Mouse (Mus musculus): ENCODE results near the gene Col1a2. TPM values are rescaled to one million over a fixed set of nuclear protein-coding genes. Genes with fewer than 3 reads are reported as not detected.
A peak's percentile ranks its signal among the peaks of the same experiment; 100 is the strongest.

The Col1a2 gene
- polyA plus RNA-seq, 1 experiment = 55.7 TPM

DNA sequence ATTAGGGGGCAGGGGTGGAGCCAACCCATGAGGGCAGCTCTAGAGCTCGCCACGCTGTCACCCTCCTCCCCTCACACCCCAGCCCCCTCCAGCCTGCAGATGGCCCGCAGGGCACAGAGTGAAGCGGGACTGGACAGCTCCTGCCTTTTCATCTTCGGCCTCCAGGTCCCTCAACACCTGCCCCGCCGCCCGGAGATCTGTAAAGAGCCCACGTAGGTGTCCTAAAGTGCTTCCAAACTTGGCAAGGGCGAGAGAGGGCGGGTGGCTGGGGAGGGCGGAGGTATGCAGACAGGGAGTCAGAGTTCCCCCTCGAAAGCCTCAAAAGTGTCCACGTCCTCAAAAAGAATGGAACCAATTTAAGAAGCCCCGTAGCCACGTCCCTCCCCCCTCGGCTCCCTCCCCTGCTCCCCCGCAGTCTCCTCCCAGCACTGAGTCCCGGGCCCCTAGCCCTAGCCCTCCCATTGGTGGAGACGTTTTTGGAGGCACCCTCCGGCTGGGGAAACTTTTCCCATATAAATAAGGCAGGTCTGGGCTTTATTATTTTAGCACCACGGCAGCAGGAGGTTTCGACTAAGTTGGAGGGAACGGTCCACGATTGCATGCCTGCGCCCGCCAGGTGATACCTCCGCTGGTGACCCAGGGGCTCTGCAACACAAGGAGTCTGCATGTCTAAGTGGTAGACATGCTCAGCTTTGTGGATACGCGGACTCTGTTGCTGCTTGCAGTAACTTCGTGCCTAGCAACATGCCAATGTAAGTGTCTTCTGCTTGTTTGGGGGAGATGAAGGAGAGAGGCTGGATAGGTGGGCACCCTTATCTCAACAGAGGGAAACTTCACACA lies 764 bp downstream of the Col1a2 start:
- peak overlapping the region; percentile 64 for H3K4me3 ChIP-seq (ENCODE audit: insufficient read depth, low read depth, low read length)
- H3K27ac ChIP-seq (replicated peaks; ENCODE audit: low read depth, low read length) = peak overlapping the region; percentile 51
- 0 out of 2 replicates have a peak, but pooled peaks cover 2% of the 10 kb centered on the region for H3K4me1 ChIP-seq (ENCODE audit: control insufficient read depth, insufficient read depth, insufficient read length, low read length)

DNA sequence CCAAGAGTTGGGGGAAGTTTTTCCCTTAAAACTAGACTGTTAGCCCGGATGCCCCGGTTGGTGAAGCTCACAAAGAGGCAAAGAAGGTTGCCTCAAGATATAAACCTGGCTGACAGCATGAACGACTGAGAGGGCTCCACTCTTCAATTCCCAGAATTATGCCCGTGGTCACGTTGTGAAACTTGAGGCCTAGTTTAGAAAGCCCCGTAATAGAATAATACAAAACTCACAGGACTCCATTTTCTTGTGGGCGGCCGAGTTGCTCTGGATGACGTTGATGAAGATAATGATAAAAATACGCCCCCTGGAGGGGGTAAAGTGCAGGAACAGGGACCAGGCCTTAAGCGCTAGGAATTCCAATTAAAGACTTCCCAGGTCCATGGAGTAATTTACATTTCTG lies 1.5 kb downstream of the Col1a2 start:
- Histone ChIP-seq H3K4me1 (ENCODE audit: control insufficient read depth, insufficient read depth, insufficient read length, low read length) (0 out of 2 replicates have a peak, but pooled peaks cover 2% of the 10 kb centered on the region), H3K27ac (replicated peaks; ENCODE audit: low read depth, low read length) (no peak overlapping the region), H3K4me3 (ENCODE audit: insufficient read depth, low read depth, low read length) (peak overlapping the region; percentile 64)

DNA sequence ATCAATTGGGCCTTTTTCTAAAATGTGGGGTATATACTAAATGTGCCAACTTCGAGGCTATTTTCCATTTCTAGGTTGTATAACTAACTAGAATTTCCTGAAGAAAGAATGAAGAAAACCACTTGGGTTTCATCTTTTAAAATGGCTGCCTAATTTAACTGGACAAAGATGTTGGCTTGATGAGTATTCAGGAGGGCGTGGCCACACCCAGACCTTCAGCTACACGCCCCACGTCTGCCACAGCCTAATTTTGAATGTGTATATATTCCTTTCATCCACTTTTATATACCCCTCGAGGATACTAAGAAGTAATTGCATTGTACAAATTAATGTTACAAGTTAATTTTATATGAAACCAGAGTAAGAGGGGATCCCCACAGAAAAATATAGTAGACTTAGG lies 2.2 kb downstream of the Col1a2 start:
- Histone ChIP-seq H3K4me1 (ENCODE audit: control insufficient read depth, insufficient read depth, insufficient read length, low read length) (0 out of 2 replicates have a peak, but pooled peaks cover 2% of the 10 kb centered on the region), H3K27ac (replicated peaks; ENCODE audit: low read depth, low read length) (no peak overlapping the region), H3K4me3 (ENCODE audit: insufficient read depth, low read depth, low read length) (peak overlapping the region; percentile 18; the same call in 1 of the 2 replicates)

DNA sequence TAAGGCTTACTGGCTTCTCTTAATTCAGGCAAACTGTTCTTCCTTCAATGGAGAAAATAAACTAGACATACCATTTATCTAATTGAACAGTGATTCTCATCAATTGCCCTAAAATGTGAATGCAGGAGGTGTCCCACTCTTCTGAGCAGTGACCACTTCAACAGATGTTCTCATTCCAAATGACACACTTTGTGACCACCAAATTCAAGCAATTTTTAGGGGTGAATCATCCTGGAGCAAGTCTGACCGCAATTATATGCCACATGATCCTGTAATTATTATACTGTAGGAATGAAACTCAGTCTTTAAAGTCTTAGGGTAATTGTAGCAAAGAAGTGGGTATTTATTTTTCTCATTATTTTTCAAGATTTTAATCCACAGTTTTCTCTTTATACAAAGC lies 2.7 kb downstream of the Col1a2 start:
- no peak overlapping the region for H3K27ac ChIP-seq (replicated peaks; ENCODE audit: low read depth, low read length)
- H3K4me3 ChIP-seq (ENCODE audit: insufficient read depth, low read depth, low read length) = no peak overlapping the region
- H3K4me1 ChIP-seq (ENCODE audit: control insufficient read depth, insufficient read depth, insufficient read length, low read length) = 0 out of 2 replicates have a peak, but pooled peaks cover 2% of the 10 kb centered on the region

DNA sequence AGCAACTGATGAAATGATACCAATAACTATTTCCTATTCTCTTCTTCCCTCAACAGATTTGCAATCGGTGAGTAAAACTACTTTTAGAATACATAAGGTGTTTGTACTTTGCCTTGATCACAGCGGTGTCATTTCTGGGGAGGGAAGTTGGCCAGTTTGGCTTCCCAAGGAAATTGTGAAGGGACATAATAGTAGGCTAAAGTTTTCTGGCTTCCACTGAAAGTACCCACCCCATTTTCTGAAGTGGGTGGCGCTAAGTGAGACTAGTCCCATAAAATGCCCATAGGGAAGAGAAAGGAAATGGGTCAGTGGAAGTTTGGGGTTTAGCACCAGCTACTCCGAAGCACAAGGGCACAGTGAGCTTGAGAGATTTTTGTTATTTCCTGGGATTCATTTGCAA lies 3.7 kb downstream of the Col1a2 start:
- H3K4me3 ChIP-seq (ENCODE audit: insufficient read depth, low read depth, low read length) = 0 out of 2 replicates have a peak overlapping the region, but pooled peaks have one; percentile 10

DNA sequence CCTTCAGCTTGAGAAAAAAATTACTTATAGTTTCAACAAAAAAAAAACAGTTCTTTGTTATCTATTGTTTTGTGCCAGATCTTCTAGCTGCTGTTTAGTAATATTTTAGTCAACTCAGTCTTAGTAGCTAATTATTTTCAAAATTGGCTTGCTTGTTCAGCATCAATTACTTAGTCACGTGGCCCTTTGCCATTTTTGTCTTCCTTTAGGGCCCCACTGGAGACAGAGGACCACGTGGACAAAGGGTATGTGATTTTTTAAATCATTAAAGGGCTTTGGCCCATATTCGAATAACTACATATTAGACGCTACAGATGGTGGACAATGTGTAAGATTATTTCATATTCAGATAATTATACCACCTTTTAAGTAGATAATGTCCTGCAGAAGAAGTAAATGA lies 4.8 kb downstream of the Col1a2 start:
- no peak overlapping the region for H3K27ac ChIP-seq (replicated peaks; ENCODE audit: low read depth, low read length)
- no peak overlapping the region for H3K4me3 ChIP-seq (ENCODE audit: insufficient read depth, low read depth, low read length)
- 0 out of 2 replicates have a peak, but pooled peaks cover 2% of the 10 kb centered on the region for H3K4me1 ChIP-seq (ENCODE audit: control insufficient read depth, insufficient read depth, insufficient read length, low read length)

More for the DNA sequence above, 3.7 kb downstream of the Col1a2 start:
- Histone ChIP-seq H3K27ac (replicated peaks; ENCODE audit: low read depth, low read length) (no peak overlapping the region), H3K4me1 (ENCODE audit: control insufficient read depth, insufficient read depth, insufficient read length, low read length) (0 out of 2 replicates have a peak, but pooled peaks cover 2% of the 10 kb centered on the region)

DNA sequence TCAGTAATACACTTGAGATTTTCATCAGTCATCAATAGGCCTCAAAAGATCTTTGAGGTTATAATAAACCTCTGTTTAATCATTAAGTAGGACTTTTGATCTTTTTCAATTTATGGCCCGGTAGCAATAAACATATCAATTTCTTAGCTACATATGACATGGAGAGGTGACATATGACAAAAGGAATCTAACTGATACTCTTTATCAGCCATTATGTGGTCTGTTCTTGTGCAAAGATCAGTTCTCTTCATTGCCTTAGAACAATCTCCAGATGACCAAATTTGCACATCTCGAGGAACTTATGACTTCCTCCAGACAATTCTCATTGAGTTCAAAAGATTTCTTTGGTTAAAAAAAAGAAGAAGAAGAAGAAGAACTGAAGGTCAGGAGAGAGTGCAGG lies 10.1 kb downstream of the Col1a2 start:
- Histone ChIP-seq H3K4me3 (ENCODE audit: insufficient read depth, low read depth, low read length) (no peak overlapping the region), H3K4me1 (ENCODE audit: control insufficient read depth, insufficient read depth, insufficient read length, low read length) (no peaks in the 10 kb centered on the region), H3K27ac (replicated peaks; ENCODE audit: low read depth, low read length) (no peak overlapping the region)

DNA sequence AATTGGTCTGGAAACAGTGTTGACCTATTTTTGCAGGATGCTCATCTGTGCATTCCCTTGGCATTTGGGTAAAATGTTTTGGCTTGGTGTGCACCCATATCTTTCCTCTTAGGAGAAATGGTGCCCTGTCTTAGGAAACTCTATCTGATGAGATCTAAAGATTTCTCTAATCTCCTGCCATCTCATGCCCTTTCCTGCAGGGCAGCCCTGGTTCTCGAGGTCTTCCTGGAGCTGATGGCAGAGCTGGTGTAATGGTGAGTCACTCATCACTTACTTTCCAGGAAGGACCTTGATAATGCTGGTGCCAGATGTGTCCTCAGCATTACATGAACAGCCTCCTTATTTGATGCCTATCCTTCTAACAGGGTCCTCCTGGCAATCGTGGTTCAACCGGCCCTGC lies 16.4 kb downstream of the Col1a2 start:
- H3K27ac ChIP-seq (replicated peaks; ENCODE audit: low read depth, low read length) = no peak overlapping the region
- H3K4me1 ChIP-seq (ENCODE audit: control insufficient read depth, insufficient read depth, insufficient read length, low read length) = no peaks in the 10 kb centered on the region
- H3K4me3 ChIP-seq (ENCODE audit: insufficient read depth, low read depth, low read length) = no peak overlapping the region

DNA sequence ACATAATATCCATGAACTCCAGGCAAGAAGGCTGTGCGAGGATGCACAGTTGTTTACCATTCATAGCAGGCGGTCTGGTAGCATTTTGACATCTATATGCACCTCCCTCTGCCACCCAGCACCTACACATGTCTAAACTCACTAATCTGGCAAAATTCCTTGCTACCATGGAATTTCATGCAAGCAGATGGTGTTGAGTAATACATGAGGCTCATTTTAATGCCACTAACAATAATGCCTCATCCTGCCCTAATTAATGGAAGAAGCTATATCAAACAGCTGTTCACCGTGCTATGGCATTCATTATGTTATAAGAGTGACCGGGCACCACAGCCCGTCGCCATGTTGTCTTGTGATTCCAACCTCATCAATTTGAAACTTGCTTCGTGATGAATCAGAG lies 23.8 kb downstream of the Col1a2 start:
- Histone ChIP-seq H3K4me1 (ENCODE audit: control insufficient read depth, insufficient read depth, insufficient read length, low read length) (peaks cover 2% of the 10 kb centered on the region; the same call in 1 of the 2 replicates), H3K4me3 (ENCODE audit: insufficient read depth, low read depth, low read length) (no peak overlapping the region), H3K27ac (replicated peaks; ENCODE audit: low read depth, low read length) (no peak overlapping the region)

DNA sequence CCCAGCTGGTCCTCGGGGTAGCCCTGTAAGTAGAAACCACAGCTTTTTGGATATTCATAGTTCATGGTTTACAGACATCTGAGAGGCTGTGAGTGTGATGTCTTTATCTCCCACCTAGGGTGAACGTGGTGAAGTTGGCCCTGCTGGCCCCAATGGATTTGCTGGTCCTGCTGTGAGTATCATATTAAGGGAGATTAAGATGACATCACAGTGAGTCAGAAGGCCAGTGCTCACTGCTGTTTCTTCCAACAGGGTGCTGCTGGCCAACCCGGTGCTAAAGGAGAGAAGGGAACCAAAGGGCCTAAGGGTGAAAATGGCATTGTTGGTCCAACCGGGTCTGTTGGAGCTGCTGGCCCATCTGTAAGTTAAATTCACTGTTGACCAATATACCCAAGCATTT lies 26.4 kb downstream of the Col1a2 start:
- Histone ChIP-seq H3K4me1 (ENCODE audit: control insufficient read depth, insufficient read depth, insufficient read length, low read length) (peaks cover 2% of the 10 kb centered on the region; the same call in 1 of the 2 replicates), H3K4me3 (ENCODE audit: insufficient read depth, low read depth, low read length) (no peak overlapping the region), H3K27ac (replicated peaks; ENCODE audit: low read depth, low read length) (no peak overlapping the region)

DNA sequence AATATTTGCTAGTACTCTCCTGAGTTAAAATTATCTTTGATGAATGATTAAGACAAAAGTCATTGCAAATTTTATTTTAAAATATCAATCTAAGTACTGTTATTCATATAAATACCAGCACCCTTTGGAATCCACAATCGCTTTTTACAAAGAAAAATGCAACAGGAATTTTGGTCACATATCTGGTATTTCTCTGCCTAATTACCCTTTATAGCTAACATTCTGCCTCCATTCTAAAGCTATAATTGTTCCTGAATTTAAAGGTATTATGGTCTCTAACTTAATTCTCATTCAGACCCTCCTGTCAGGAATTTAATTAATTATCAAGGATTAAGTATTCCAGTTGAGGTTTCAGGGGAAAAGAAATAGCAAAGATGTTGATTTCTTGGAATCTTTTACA lies 28.3 kb downstream of the Col1a2 start:
- Histone ChIP-seq H3K27ac (replicated peaks; ENCODE audit: low read depth, low read length) (no peak overlapping the region), H3K4me1 (ENCODE audit: control insufficient read depth, insufficient read depth, insufficient read length, low read length) (peaks cover 2% of the 10 kb centered on the region; the same call in 1 of the 2 replicates)

DNA sequence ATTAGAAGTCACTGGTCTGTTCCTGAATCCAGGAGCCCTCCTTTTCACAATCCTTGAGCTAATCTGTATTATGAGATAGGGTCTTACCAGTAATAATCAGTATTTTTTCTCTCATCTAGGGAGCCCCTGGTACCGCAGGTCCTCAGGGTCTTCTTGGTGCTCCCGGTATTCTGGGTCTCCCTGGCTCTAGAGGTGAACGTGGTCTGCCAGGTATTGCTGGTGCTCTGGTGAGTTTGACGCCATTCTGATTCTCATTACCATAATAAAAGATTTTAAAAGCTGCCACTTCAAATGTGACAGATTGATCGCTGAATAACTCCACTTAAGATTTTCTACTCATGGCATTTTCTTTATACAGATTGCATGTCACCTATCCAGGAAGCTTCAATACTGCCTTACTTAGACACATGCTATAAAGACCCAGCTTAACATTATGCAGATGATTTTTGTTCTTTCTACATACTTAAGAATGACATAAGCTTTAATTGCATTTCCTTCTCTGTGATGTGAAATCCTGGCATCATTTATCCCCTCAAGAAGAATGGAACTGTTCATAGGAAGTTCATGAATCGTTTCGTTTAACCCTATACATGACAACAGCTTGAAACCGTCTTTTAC lies 30.0 kb downstream of the Col1a2 start:
- peaks cover 2% of the 10 kb centered on the region; the same call in 1 of the 2 replicates for H3K4me1 ChIP-seq (ENCODE audit: control insufficient read depth, insufficient read depth, insufficient read length, low read length)

More for the DNA sequence above, 28.3 kb downstream of the Col1a2 start:
- no peak overlapping the region for H3K4me3 ChIP-seq (ENCODE audit: insufficient read depth, low read depth, low read length)

DNA sequence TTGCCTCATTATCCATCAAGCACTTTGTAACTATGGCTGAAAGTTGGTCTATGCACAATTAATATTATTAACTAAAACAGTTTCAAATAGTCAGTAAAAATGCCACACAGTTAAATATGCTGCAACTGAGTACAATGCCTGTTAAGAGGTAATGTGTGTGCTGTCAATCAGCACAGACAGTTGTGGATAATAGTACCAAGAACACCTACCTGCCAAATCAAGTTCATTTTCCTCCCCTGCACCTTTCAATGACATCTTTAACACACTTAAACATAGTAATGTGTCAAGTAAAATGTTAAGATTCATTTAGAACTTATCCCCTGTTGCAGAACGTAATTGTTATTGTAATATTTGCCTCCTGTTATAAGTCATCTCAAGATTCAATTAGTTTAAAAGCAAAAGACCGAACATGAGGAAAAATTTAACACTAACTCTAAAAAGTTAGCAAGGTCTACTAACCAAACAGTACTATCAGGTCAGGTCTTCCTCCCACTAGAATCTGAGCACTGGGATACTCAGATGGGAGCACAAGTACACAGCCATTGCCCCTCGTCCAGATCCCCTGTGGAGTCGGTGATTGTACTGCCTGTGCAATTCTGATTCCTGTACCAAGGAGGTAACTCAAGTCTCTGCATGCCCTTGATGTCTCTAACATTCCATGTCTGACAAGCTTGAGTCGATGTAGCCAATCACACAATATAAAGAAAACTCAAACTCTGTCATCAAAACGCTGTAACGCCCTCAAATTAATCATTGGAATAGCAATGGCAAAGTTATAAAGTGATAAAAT lies 37.5 kb downstream of the Col1a2 start:
- H3K4me3 ChIP-seq (ENCODE audit: insufficient read depth, low read depth, low read length) = no peak overlapping the region
- no peaks in the 10 kb centered on the region for H3K4me1 ChIP-seq (ENCODE audit: control insufficient read depth, insufficient read depth, insufficient read length, low read length)
- no peak overlapping the region for H3K27ac ChIP-seq (replicated peaks; ENCODE audit: low read depth, low read length)

More for the DNA sequence above, 30.0 kb downstream of the Col1a2 start:
- Histone ChIP-seq H3K4me3 (ENCODE audit: insufficient read depth, low read depth, low read length) (no peak overlapping the region), H3K27ac (replicated peaks; ENCODE audit: low read depth, low read length) (no peak overlapping the region)

DNA sequence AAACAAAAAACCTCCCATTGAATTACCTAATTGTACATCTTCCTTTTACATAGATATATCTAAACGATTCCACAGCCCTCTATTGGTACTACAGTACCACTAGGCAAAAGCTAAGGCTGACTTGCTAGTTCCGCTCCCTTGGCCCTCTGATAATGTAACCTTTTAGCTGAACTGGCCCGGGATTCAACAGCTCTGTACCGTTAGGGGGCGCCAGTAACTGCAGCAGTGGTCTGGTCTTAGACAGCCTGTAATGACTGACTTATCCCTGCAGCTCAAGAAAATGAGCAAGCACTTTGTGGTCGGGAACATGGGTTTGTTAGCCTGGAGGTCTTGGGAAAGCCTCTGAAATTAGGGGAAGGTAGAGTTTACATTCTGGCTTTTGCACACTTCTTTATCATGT lies 39.9 kb downstream of the Col1a2 start:
- Histone ChIP-seq H3K4me1 (ENCODE audit: control insufficient read depth, insufficient read depth, insufficient read length, low read length) (no peaks in the 10 kb centered on the region), H3K4me3 (ENCODE audit: insufficient read depth, low read depth, low read length) (no peak overlapping the region), H3K27ac (replicated peaks; ENCODE audit: low read depth, low read length) (no peak overlapping the region)

DNA sequence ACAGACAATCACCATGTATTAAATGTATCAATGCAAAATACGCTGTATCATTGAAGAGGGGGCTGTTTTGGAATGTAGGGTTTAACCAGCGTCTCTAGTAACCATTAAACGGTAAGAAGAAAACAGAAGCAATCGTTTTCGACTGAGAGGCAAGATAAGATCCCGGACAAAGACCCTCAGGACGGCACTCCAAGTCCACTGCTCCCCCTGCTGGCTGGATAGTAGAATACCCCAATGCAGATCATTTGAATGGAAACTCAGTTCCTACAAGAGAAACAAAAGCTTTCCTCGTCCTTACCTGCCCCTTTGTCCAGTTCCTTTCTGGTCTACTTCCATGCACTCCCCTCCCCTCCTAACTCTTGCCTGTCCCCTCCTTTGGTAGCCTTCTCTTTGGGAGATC lies 41.1 kb downstream of the Col1a2 start:
- Histone ChIP-seq H3K4me1 (ENCODE audit: control insufficient read depth, insufficient read depth, insufficient read length, low read length) (no peaks in the 10 kb centered on the region), H3K27ac (replicated peaks; ENCODE audit: low read depth, low read length) (no peak overlapping the region), H3K4me3 (ENCODE audit: insufficient read depth, low read depth, low read length) (no peak overlapping the region)

All from brown adipose tissue, adult 24 weeks (tissue).